In genomic region chr15:78647746-78648145, GRCm38 (mm10) we compare ENCODE assay signal across 14 mouse cellular contexts.
"Had no signal": no experiment of that assay in that cellular context is flagged by ENCODE, and none has a peak within 500 bp of the region (broad histone marks: within the 10 kb centered on the region; RNA-seq: fewer than 3 reads in every experiment).

No protein-coding gene starts in this region.

- DNase-seq: kidney, postnatal 14 days; liver; liver, embryonic 13.5 days; liver, postnatal 0 days; right cerebral cortex, adult 18-20 months; right cerebral cortex, postnatal 25 days; spleen, adult 18-20 months; thymus, adult 18-20 months; thymus, postnatal 14 days had no signal

- H3K27ac ChIP-seq: left cerebral cortex, adult 2 months; limb, embryonic 12.5 days; liver, embryonic 13.5 days; lung, embryonic 15.5 days; midbrain, embryonic 12.5 days; neural tube, embryonic 13.5 days had no signal

- H3K27me3 ChIP-seq: neural tube, embryonic 13.5 days had no signal

- H3K4me3 ChIP-seq: left cerebral cortex, adult 2 months; limb, embryonic 12.5 days; liver, embryonic 13.5 days; lung, embryonic 15.5 days; midbrain, embryonic 12.5 days; neural tube, embryonic 13.5 days had no signal

- H3K4me1 ChIP-seq: liver, embryonic 13.5 days; lung, embryonic 15.5 days had no signal

- H3K36me3 ChIP-seq: limb, embryonic 12.5 days; liver, embryonic 13.5 days; lung, embryonic 15.5 days; midbrain, embryonic 12.5 days; neural tube, embryonic 13.5 days had no signal
